Comparison of ENCODE assay signal across 25 mouse cellular contexts in genomic region chr8:47809970-47810665, GRCm38 (mm10). TPM values are rescaled to one million over a fixed set of nuclear protein-coding genes. Genes with fewer than 3 reads are reported as not detected.
"Had no signal": no experiment of that assay in that cellular context is flagged by ENCODE, and none has a peak within 500 bp of the region (broad histone marks: within the 10 kb centered on the region; RNA-seq: fewer than 3 reads in every experiment).

No protein-coding gene starts in this region.

- H3K27me3 ChIP-seq: limb, embryonic 15.5 days; liver, embryonic 12.5 days; neural tube, embryonic 15.5 days had no signal

- H3K4me2 ChIP-seq: limb, embryonic 15.5 days; liver, embryonic 12.5 days; lung, embryonic 14.5 days; neural tube, embryonic 15.5 days had no signal

- ATAC-seq: liver, embryonic 12.5 days had no signal

- DNase-seq: kidney, postnatal 36 days; layer of hippocampus, adult 9-11 months; layer of hippocampus, postnatal 36 days; lung, embryonic 14.5 days; lung, postnatal 10 days; lung, postnatal 4 days; midbrain, embryonic 14.5 days; right cerebral cortex, adult 18-20 months; right cerebral cortex, postnatal 25 days; thymus, adult 18-20 months; thymus, postnatal 14 days had no signal

- H3K27ac ChIP-seq: limb, embryonic 15.5 days; liver, embryonic 12.5 days; midbrain, embryonic 10.5 days; neural tube, embryonic 15.5 days had no signal

- H3K36me3 ChIP-seq: limb, embryonic 15.5 days; liver, embryonic 12.5 days; midbrain, embryonic 10.5 days; neural tube, embryonic 15.5 days had no signal

- H3K9ac ChIP-seq: limb, embryonic 15.5 days; liver, embryonic 12.5 days; lung, embryonic 14.5 days; neural tube, embryonic 15.5 days had no signal

- H3K4me1 ChIP-seq: liver, embryonic 12.5 days; midbrain, embryonic 10.5 days had no signal

- H3K4me3 ChIP-seq: limb, embryonic 15.5 days; liver, embryonic 12.5 days; midbrain, embryonic 10.5 days; myocyte; neural tube, embryonic 15.5 days had no signal

- H3K9me3 ChIP-seq: limb, embryonic 15.5 days; liver, embryonic 12.5 days; midbrain, embryonic 10.5 days; neural tube, embryonic 15.5 days had no signal

RNA-seq across cellular contexts. Expression of gene Cldn24, which starts 11.8 kb away (rescaled TPM):
- total RNA-seq: layer of hippocampus, adult 18-20 months; layer of hippocampus, postnatal 36 days; left cerebral cortex, adult 8-10 months; left cerebral cortex, postnatal 25 days; megakaryocyte, adult 5-6 weeks had no signal
- polyA plus RNA-seq: limb, embryonic 11.5 days; limb, embryonic 15.5 days; liver, embryonic 12.5 days; liver, embryonic 16.5 days; lung, embryonic 14.5 days; midbrain, embryonic 10.5 days; midbrain, embryonic 14.5 days; myocyte; neural tube, embryonic 11.5 days; neural tube, embryonic 15.5 days; stomach, embryonic 16.5 days had no signal

RNA-seq across cellular contexts. Expression of gene Cldn22, which starts 14.2 kb away (rescaled TPM):
- total RNA-seq: megakaryocyte, adult 5-6 weeks had no signal
- polyA plus RNA-seq: limb, embryonic 11.5 days; limb, embryonic 15.5 days; liver, embryonic 12.5 days; liver, embryonic 16.5 days; lung, embryonic 14.5 days; midbrain, embryonic 10.5 days; midbrain, embryonic 14.5 days; myocyte; neural tube, embryonic 11.5 days; neural tube, embryonic 15.5 days; small intestine, adult 2 months; stomach, embryonic 16.5 days had no signal
